Mouse (Mus musculus): ENCODE results near the gene Dpf3.

The Dpf3 gene

GRCm38 (mm10) chr12:83411721-83412521 lies 75.6 kb downstream of the Dpf3 start:
- DNase-seq, result peak; percentile 89 to 91

GRCm38 (mm10) chr12:83411032-83411431 lies 76.5 kb downstream of the Dpf3 start:
- peak in 1 of 2 experiments; percentile 50 for DNase-seq

DNA sequence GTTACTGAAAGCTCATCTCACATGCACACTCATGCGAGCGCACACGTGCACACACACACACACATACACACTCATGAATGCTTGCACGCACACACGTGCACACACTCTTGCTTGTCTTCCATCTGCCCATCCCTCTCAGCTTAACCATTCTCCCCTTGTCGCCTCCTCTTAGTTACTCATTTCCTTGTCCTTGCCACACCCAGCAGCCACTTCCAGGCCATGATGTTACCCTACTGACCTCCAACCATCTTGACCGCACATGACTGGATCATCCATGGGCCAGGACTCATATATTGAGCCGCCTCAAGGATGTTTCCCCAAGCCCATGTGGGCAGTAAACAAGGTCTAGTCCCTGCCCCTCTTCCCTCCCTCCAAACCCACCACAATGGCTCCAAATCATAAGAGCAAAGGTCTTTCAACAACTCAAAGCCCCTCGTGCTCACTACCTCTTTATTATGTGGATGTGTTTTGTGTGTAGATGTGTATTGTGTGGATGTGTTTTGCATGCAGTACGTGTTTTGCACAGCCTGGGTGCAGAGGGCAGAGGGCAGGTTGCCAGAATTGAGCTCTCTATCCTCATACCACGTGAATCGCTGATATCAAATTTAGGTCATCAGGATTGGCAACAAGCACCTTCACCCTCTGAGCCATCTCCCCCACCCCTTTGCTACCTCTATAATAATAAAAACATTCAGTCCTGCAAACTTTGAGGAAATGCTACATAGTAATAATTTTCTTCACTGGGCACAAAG lies 82.0 kb downstream of the Dpf3 start:
- DNase-seq, result peak; percentile 45 to 60

DNA sequence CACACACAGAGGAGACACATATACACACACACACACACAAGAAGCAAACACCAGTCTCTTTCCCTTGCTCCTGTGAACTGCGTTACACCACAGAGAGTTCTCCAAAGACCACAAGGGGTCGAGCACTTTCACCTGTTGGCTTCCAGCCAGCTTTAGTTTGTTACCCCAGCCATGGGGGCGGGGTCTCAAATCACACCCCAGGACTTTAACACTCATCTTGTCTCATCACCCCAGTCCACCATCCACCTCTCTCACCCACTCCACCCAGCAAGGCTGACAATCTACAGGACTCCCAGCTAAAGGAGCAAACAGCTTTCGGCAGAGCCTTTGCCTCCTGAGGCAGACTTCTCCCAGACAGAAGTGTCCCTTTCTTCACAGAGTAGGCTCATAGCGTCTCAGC lies 85.2 kb downstream of the Dpf3 start:
- no peak for DNase-seq

- DNase-seq, result no peak
Measured at GRCm38 (mm10) chr12:83392011-83392410, 95.5 kb downstream of the Dpf3 start.

- DNase-seq, result no peak
Measured at GRCm38 (mm10) chr12:83387554-83387953, 100.0 kb downstream of the Dpf3 start.

- no peak for DNase-seq
Measured at GRCm38 (mm10) chr12:83381072-83381471, 106.4 kb downstream of the Dpf3 start.

- no peak for DNase-seq
Measured at GRCm38 (mm10) chr12:83380016-83380415, 107.5 kb downstream of the Dpf3 start.

GRCm38 (mm10) chr12:83375015-83375831 lies 112.3 kb downstream of the Dpf3 start:
- DNase-seq, result no peak

- DNase-seq, result peak; percentile 35 to 48
Measured at GRCm38 (mm10) chr12:83373081-83373480, 114.4 kb downstream of the Dpf3 start.

DNA sequence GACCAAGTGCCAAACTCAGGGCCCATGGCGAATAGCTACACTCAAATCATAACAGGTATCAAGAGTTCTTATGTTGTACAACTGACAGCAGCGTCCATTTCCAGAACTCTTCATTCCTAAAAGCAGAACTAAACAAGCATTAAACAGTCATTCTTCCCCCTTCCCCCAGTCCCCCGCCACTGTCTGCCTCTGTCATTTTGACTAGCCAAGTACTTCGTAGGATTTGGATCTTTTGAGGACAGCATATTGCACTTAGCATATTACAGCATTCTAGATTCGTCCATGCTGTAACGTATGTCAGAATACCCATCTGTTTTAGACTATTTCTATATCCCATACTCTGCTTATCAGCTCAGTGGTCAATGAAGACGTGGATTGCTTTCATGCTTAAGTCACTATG lies 115.2 kb downstream of the Dpf3 start:
- DNase-seq, result no peak

GRCm38 (mm10) chr12:83370221-83370620 lies 117.3 kb downstream of the Dpf3 start:
- no peak for DNase-seq

DNA sequence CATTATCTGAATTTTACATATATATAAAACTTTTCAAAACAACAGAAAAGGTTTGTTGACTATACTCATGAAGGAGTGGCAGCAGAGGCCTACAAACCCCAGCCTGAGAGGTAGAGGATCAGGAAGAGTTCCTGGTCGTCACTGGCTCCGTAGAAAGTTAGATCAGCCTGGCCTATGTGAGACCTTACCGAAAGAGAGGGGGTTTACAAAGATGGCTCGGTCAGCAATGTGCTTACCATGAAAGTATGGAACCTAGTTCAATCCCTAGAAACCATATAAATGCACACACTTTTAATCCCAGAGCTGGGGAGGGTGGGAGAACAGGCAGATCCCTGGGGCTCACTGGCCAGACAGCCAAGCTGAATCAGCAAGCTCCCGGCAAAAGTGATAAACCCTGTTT lies 118.1 kb downstream of the Dpf3 start:
- DNase-seq, result no peak

GRCm38 (mm10) chr12:83367486-83367885 lies 120.0 kb downstream of the Dpf3 start:
- DNase-seq, result no peak

GRCm38 (mm10) chr12:83364771-83365170 lies 122.7 kb downstream of the Dpf3 start:
- no peak for DNase-seq

- peak in 1 of 2 experiments; percentile 42 for DNase-seq
Measured at GRCm38 (mm10) chr12:83361801-83362200, 125.7 kb downstream of the Dpf3 start.

DNA sequence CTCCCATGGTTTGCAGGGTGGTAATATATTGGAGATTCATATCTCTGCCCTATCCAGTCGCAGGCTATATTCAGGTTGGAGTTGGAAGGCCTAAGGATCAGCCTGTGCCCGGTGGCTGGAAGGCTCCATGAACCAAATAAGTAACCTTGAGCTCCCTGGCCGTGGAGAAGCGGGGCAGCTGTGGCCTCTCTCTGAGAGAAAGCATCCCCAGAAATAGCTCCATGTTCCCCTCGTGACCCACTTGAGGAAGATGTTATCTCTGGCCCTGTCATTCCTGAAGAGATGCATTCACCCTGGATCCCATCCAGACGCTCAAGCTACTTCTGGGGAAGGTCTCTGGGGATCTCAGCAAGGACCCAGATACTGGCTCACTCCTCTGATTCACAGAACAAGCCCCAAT lies 134.9 kb downstream of the Dpf3 start:
- peak in 1 of 2 experiments; percentile 5 for DNase-seq

- DNase-seq, result peak in 1 of 2 experiments; percentile 51
Measured at GRCm38 (mm10) chr12:83349736-83350135, 137.8 kb downstream of the Dpf3 start.

- DNase-seq, result peak in 1 of 2 experiments; percentile 1
Measured at GRCm38 (mm10) chr12:83348246-83348645, 139.3 kb downstream of the Dpf3 start.

DNA sequence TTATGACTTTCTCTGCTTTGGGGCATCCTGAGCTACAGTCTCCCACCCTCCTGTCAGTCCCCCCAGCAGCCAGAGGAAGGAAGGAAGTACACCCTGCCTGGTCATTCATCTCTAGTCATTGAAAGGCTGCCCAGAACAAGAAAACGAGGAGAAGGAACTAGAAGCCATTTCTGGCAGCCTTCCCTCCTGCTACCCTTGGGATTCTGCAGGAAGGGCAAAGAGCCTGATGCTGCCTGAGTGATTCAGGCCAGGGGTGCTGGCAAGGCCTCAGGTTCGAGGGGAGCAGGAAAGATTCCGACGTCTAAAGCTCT lies 144.7 kb downstream of the Dpf3 start:
- DNase-seq, result peak; percentile 83 to 89

- DNase-seq, result peak; percentile 78 to 81
Measured at GRCm38 (mm10) chr12:83342035-83342874, 145.3 kb downstream of the Dpf3 start.

- peak; percentile 53 to 64 for DNase-seq
Measured at GRCm38 (mm10) chr12:83340960-83341359, 146.6 kb downstream of the Dpf3 start.

Data from cerebellum, postnatal 14 days (tissue).